Comparison of ENCODE assay signal across 31 mouse cellular contexts in genomic region chr11:106317801-106318200, GRCm38 (mm10). TPM values are rescaled to one million over a fixed set of nuclear protein-coding genes. Genes with fewer than 3 reads are reported as not detected.
DNase-seq lines count a peak whose midpoint lies in the region; ATAC-seq and TF ChIP-seq lines count a peak whose summit lies in the region.
"Had no signal": no experiment of that assay in that cellular context is flagged by ENCODE, and none has a peak within 500 bp of the region (broad histone marks: within the 10 kb centered on the region; RNA-seq: fewer than 3 reads in every experiment).

No protein-coding gene starts in this region.

- 51% methylated on average over 7 of the region's 7 CpGs for WGBS in limb, embryonic 13.5 days
- 81% methylated on average over 7 of the region's 7 CpGs for WGBS in midbrain, embryonic 15.5 days
- WGBS in stomach, postnatal 0 days, result 67% methylated on average over 7 of the region's 7 CpGs

- no peak overlapping the region; the same call in 1 of the 2 replicates for H3K4me2 ChIP-seq in limb, embryonic 13.5 days (replicated peaks)
- H3K4me2 ChIP-seq in midbrain, embryonic 15.5 days, result no peak overlapping the region
- H3K4me2 ChIP-seq in stomach, postnatal 0 days (replicated peaks; ENCODE audit: low read depth), result no peak overlapping the region
- H3K4me2 ChIP-seq: embryonic facial prominence, embryonic 12.5 days; heart, embryonic 15.5 days; liver, embryonic 12.5 days; neural tube, embryonic 12.5 days had no signal

- peak; percentile 28 for ATAC-seq in activated CD4-positive, CD25-positive, alpha-beta regulatory T cell, adult 4 months
- ATAC-seq in limb, embryonic 13.5 days (ENCODE audit: low FRiP score, low read depth), result no peak
- ATAC-seq in midbrain, embryonic 15.5 days (replicated peaks), result no peak
- ATAC-seq in stomach, postnatal 0 days (ENCODE audit: low FRiP score, low TSS enrichment), result no peak
- no peak for ATAC-seq in erythroblast, adult 5-6 weeks (replicated peaks; ENCODE audit: low FRiP score, poor library complexity, severe bottlenecking)
- ATAC-seq: forebrain, embryonic 14.5 days; hindbrain, postnatal 0 days; liver, embryonic 12.5 days; Patski had no signal

- H3K27ac ChIP-seq in limb, embryonic 13.5 days, result peak overlapping the region; percentile 58; the same call in 1 of the 2 replicates
- no peak overlapping the region for H3K27ac ChIP-seq in midbrain, embryonic 15.5 days
- H3K27ac ChIP-seq in stomach, postnatal 0 days (replicated peaks), result no peak overlapping the region
- H3K27ac ChIP-seq: embryonic facial prominence, embryonic 12.5 days; heart, adult 2 months; heart, embryonic 15.5 days; hindbrain, embryonic 10.5 days; hindbrain, postnatal 0 days; layer of hippocampus, adult 2 months; liver, embryonic 12.5 days; midbrain, embryonic 10.5 days; neural tube, embryonic 12.5 days had no signal

- H3K9ac ChIP-seq in limb, embryonic 13.5 days, result no peak overlapping the region
- no peak overlapping the region for H3K9ac ChIP-seq in midbrain, embryonic 15.5 days
- H3K9ac ChIP-seq in stomach, postnatal 0 days (ENCODE audit: low read length), result no peak overlapping the region
- H3K9ac ChIP-seq: embryonic facial prominence, embryonic 12.5 days; heart, embryonic 15.5 days; liver, embryonic 12.5 days; neural tube, embryonic 12.5 days had no signal

- H3K36me3 ChIP-seq in limb, embryonic 13.5 days, result no peaks in the 10 kb centered on the region
- H3K36me3 ChIP-seq in midbrain, embryonic 15.5 days (replicated peaks), result no peaks in the 10 kb centered on the region
- H3K36me3 ChIP-seq in stomach, postnatal 0 days (ENCODE audit: control insufficient read depth, insufficient read depth, low read length), result no peaks in the 10 kb centered on the region
- H3K36me3 ChIP-seq: embryonic facial prominence, embryonic 12.5 days; heart, embryonic 15.5 days; hindbrain, embryonic 10.5 days; liver, embryonic 12.5 days; midbrain, embryonic 10.5 days; neural tube, embryonic 12.5 days had no signal

- H3K4me3 ChIP-seq in limb, embryonic 13.5 days, result no peak overlapping the region
- no peak overlapping the region for H3K4me3 ChIP-seq in midbrain, embryonic 15.5 days
- H3K4me3 ChIP-seq in stomach, postnatal 0 days (ENCODE audit: low read depth, low read length), result no peak overlapping the region
- H3K4me3 ChIP-seq: embryonic facial prominence, embryonic 12.5 days; heart, adult 2 months; heart, embryonic 15.5 days; hindbrain, embryonic 10.5 days; layer of hippocampus, adult 2 months; liver, embryonic 12.5 days; midbrain, embryonic 10.5 days; neural tube, embryonic 12.5 days had no signal

- peaks cover 59% of the 10 kb centered on the region for H3K4me1 ChIP-seq in limb, embryonic 13.5 days
- H3K4me1 ChIP-seq in midbrain, embryonic 15.5 days, result no peaks in the 10 kb centered on the region
- H3K4me1 ChIP-seq in stomach, postnatal 0 days (replicated peaks; ENCODE audit: control insufficient read depth, insufficient read depth), result no peaks in the 10 kb centered on the region
- H3K4me1 ChIP-seq: neural tube, embryonic 12.5 days had no signal

- DNase-seq in CD4-positive helper T cell, adult 2 months (ENCODE audit: low read depth, low spot score), result peak; percentile 26
- peak; percentile 72 for DNase-seq in thymus, postnatal 14 days
- no peak for DNase-seq in stomach, postnatal 0 days (ENCODE audit: low spot score)
- DNase-seq: adrenal gland, postnatal 36 days; cerebellum, adult 8-10 months; gastrocnemius, postnatal 25 days; heart, adult 2 months; kidney, adult 18-20 months; kidney, postnatal 14 days; layer of hippocampus, postnatal 36 days; left cerebral cortex, postnatal 4 days; lung, adult 2 months; lung, postnatal 36 days had no signal

- no peaks in the 10 kb centered on the region for H3K27me3 ChIP-seq in limb, embryonic 13.5 days
- no peaks in the 10 kb centered on the region for H3K27me3 ChIP-seq in midbrain, embryonic 15.5 days (replicated peaks)
- no peaks in the 10 kb centered on the region for H3K27me3 ChIP-seq in stomach, postnatal 0 days (ENCODE audit: control insufficient read depth, insufficient read depth, low read length)
- H3K27me3 ChIP-seq: embryonic facial prominence, embryonic 12.5 days; heart, embryonic 15.5 days; liver, embryonic 12.5 days; neural tube, embryonic 12.5 days; Patski had no signal

- no peak for TF ChIP-seq CTCF in stomach, postnatal 0 days (IDR thresholded peaks at IDR 0.05; ENCODE audit: low read depth)

- TF ChIP-seq EP300 in stomach, postnatal 0 days (optimal IDR thresholded peaks at IDR 0.05), result no peak

- no peaks in the 10 kb centered on the region for H3K9me3 ChIP-seq in limb, embryonic 13.5 days
- no peaks in the 10 kb centered on the region for H3K9me3 ChIP-seq in midbrain, embryonic 15.5 days
- no peaks in the 10 kb centered on the region for H3K9me3 ChIP-seq in stomach, postnatal 0 days (ENCODE audit: control insufficient read depth, low read length)
- H3K9me3 ChIP-seq: embryonic facial prominence, embryonic 12.5 days; heart, embryonic 15.5 days; hindbrain, embryonic 10.5 days; liver, embryonic 12.5 days; midbrain, embryonic 10.5 days; neural tube, embryonic 12.5 days had no signal

RNA-seq across cellular contexts. Expression of gene Cd79b, which starts 3.2 kb away (rescaled TPM):
- polyA plus RNA-seq in activated CD4-positive, CD25-positive, alpha-beta regulatory T cell, adult 4 months (2017; shearing (Covaris generic)), result 10 to 100 TPM; 48.0 to 77.5 TPM
- 1.6 and 2.9 TPM in 2 replicates for polyA plus RNA-seq in limb, embryonic 13.5 days (2015; fragmentation: Nextera tagmentation; extraction: Ambion mirVana)
- polyA plus RNA-seq in midbrain, embryonic 15.5 days (2015; fragmentation: Nextera tagmentation; extraction: Ambion mirVana), result 1.1 and 1.4 TPM in 2 replicates
- polyA plus RNA-seq in stomach, postnatal 0 days (2015; fragmentation: Nextera tagmentation; extraction: Ambion mirVana), result 1.9 TPM in 2 replicates
- 10.7 and 16.1 TPM in 2 replicates for total RNA-seq in erythroblast, adult 5-6 weeks (2015; ENCODE audit: low replicate concordance)
- total RNA-seq in erythroblast, adult 5-6 weeks (2017; ENCODE audit: low replicate concordance), result 3.2 and 7.2 TPM in 2 replicates
- total RNA-seq: layer of hippocampus, adult 2 months had no signal
- polyA plus RNA-seq: C2C12 had no signal

RNA-seq across cellular contexts. Expression of gene Gh, which starts 16.1 kb away (rescaled TPM):
- not detected for polyA plus RNA-seq in activated CD4-positive, CD25-positive, alpha-beta regulatory T cell, adult 4 months (2017; shearing (Covaris generic))
- polyA plus RNA-seq in limb, embryonic 13.5 days (2015; fragmentation: Nextera tagmentation; extraction: Ambion mirVana), result not detected in 2 replicates
- not detected in 2 replicates for polyA plus RNA-seq in midbrain, embryonic 15.5 days (2015; fragmentation: Nextera tagmentation; extraction: Ambion mirVana)
- polyA plus RNA-seq in stomach, postnatal 0 days (2015; fragmentation: Nextera tagmentation; extraction: Ambion mirVana), result not detected in 2 replicates
- total RNA-seq in erythroblast, adult 5-6 weeks (2015; ENCODE audit: low replicate concordance), result not detected in 2 replicates
- total RNA-seq in erythroblast, adult 5-6 weeks (2017; ENCODE audit: low replicate concordance), result not detected in 2 replicates
- total RNA-seq: adrenal gland, postnatal 36 days; common myeloid progenitor, adult 5-6 weeks; ES-E14; gastrocnemius, postnatal 25 days; heart, adult 2 months; hindbrain, postnatal 0 days; layer of hippocampus, adult 2 months; layer of hippocampus, postnatal 36 days; left cerebral cortex, postnatal 4 days had no signal
- polyA plus RNA-seq: C2C12; embryonic facial prominence, embryonic 12.5 days; forebrain, embryonic 14.5 days; heart, adult 2 months; heart, embryonic 15.5 days; hindbrain, embryonic 10.5 days; hindbrain, postnatal 0 days; liver, embryonic 12.5 days; midbrain, embryonic 10.5 days; neural tube, embryonic 12.5 days; Patski; stomach, embryonic 14.5 days had no signal

RNA-seq across cellular contexts. Expression of gene Scn4a, which starts 35.3 kb away (rescaled TPM):
- under 1 TPM in 1 of 2 experiments, not detected in 1; 0.09 TPM for polyA plus RNA-seq in activated CD4-positive, CD25-positive, alpha-beta regulatory T cell, adult 4 months (2017; shearing (Covaris generic))
- 0.42 and 0.49 TPM in 2 replicates for polyA plus RNA-seq in limb, embryonic 13.5 days (2015; fragmentation: Nextera tagmentation; extraction: Ambion mirVana)
- polyA plus RNA-seq in midbrain, embryonic 15.5 days (2015; fragmentation: Nextera tagmentation; extraction: Ambion mirVana), result not detected in 2 replicates
- 0.02 and 0.12 TPM in 2 replicates for polyA plus RNA-seq in stomach, postnatal 0 days (2015; fragmentation: Nextera tagmentation; extraction: Ambion mirVana)
- not detected in 2 replicates for total RNA-seq in erythroblast, adult 5-6 weeks (2015; ENCODE audit: low replicate concordance)
- not detected in 2 replicates for total RNA-seq in erythroblast, adult 5-6 weeks (2017; ENCODE audit: low replicate concordance)
- total RNA-seq: layer of hippocampus, adult 2 months; layer of hippocampus, postnatal 36 days; left cerebral cortex, postnatal 4 days had no signal
- polyA plus RNA-seq: forebrain, embryonic 14.5 days; liver, embryonic 12.5 days; stomach, embryonic 14.5 days had no signal

RNA-seq across cellular contexts. Expression of gene Tcam1, which starts 41.3 kb away (rescaled TPM):
- polyA plus RNA-seq in activated CD4-positive, CD25-positive, alpha-beta regulatory T cell, adult 4 months (2017; shearing (Covaris generic)), result under 1 TPM; 0.12 to 0.43 TPM
- polyA plus RNA-seq in limb, embryonic 13.5 days (2015; fragmentation: Nextera tagmentation; extraction: Ambion mirVana), result 0.34 and 0.43 TPM in 2 replicates
- 0.12 and 0.20 TPM in 2 replicates for polyA plus RNA-seq in midbrain, embryonic 15.5 days (2015; fragmentation: Nextera tagmentation; extraction: Ambion mirVana)
- 0.07 and 0.10 TPM in 2 replicates for polyA plus RNA-seq in stomach, postnatal 0 days (2015; fragmentation: Nextera tagmentation; extraction: Ambion mirVana)
- 0.42 TPM in 1 of 2 replicates, not detected in the other for total RNA-seq in erythroblast, adult 5-6 weeks (2015; ENCODE audit: low replicate concordance)
- 0.56 TPM in 1 of 2 replicates, not detected in the other for total RNA-seq in erythroblast, adult 5-6 weeks (2017; ENCODE audit: low replicate concordance)
- total RNA-seq: heart, adult 2 months had no signal
- polyA plus RNA-seq: heart, embryonic 15.5 days had no signal

RNA-seq across cellular contexts. Expression of gene Smarcd2, which starts 45.0 kb away (rescaled TPM):
- polyA plus RNA-seq in activated CD4-positive, CD25-positive, alpha-beta regulatory T cell, adult 4 months (2017; shearing (Covaris generic)), result 10 to 100 TPM; 17.6 to 23.2 TPM
- polyA plus RNA-seq in limb, embryonic 13.5 days (2015; fragmentation: Nextera tagmentation; extraction: Ambion mirVana), result 82.6 and 82.7 TPM in 2 replicates
- 10.9 and 11.5 TPM in 2 replicates for polyA plus RNA-seq in midbrain, embryonic 15.5 days (2015; fragmentation: Nextera tagmentation; extraction: Ambion mirVana)
- polyA plus RNA-seq in stomach, postnatal 0 days (2015; fragmentation: Nextera tagmentation; extraction: Ambion mirVana), result 43.5 and 47.6 TPM in 2 replicates
- total RNA-seq in erythroblast, adult 5-6 weeks (2015; ENCODE audit: low replicate concordance), result 15.9 and 17.1 TPM in 2 replicates
- total RNA-seq in erythroblast, adult 5-6 weeks (2017; ENCODE audit: low replicate concordance), result 41.4 and 51.1 TPM in 2 replicates

Comparison
In these comparisons a context has a peak if more than half of its experiments do, and no peak if none do; other contexts are left out.
1. RNA of gene Cd79b, which starts 3.2 kb away (polyA plus RNA-seq): 48.0 to 77.5 TPM in activated CD4-positive, CD25-positive, alpha-beta regulatory T cell, adult 4 months; 1.6 to 2.9 TPM in limb, embryonic 13.5 days, 1.9 TPM in stomach, postnatal 0 days and 1.1 to 1.4 TPM in midbrain, embryonic 15.5 days; every median in the first group is over 10 times any median in the second.